Mouse (Mus musculus): ENCODE results near the gene F11r. TPM values are rescaled to one million over a fixed set of nuclear protein-coding genes. Genes with fewer than 3 reads are reported as not detected.

F11r gene
- polyA plus RNA-seq, 2 experiments, result 19.2 to 35.4 TPM

DNA sequence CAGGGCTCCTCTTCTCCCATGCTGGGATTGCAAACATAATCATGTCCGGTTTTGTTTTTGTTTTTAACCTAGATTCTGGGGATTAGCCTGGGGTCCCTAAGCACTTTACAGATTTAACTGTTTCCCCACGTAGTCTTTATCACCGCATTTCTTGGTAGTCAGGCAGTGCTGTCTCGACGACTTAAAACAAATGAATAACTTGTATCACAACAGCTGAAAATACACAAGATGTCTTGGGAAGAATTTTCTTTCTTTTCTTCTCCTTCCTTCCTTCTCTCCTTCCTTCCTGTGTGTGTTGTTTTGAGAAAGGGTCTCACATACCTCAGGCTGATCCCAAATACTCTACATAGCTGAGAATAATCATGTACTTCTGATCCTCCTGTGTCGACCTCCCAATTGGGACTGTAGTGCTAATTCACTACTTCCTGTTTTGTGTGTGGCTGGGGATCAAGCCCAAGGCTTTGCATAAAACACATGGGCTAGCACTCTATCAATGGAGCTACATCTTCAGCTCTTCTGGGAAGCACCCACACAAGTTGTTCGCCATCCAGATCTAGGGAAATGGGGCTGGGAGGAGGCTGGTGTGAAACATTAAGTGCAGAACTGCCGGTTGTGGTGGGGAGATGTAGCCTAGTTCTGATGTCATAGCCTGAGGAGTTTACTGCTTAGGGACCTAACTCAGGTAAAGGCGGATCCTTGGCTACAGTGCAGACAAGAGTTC is 36.7 kb downstream of the F11r start:
- no peak for ATAC-seq (ENCODE audit: low FRiP score, low read depth)
- WGBS, result 63% methylated on average over 9 of the region's 9 CpGs

DNA sequence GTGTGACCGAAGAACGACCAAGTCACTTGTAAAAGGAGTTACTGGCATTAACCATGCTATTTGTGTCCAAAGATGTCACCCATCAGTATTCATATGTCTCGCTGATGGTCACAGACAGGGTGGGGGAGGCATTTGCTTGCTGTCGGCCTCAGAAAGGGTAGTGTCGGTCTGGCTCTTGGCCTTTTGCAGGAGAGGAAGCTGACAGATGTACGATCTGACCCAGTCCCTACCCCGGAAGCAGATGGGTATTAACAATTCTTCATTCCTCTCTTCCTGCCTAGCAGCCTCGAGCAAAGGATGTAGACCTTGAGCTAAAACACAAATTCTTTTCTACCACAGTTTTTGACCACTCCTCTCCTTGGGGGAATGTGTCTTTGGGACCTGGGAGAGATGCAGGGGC is 39.8 kb downstream of the F11r start:
- WGBS, result 69% methylated on average over 8 of the region's 8 CpGs
- Histone ChIP-seq H3K4me2 (replicated peaks; ENCODE audit: low read depth, low read length, severe bottlenecking) (no peak overlapping the region), H3K4me3 (replicated peaks; ENCODE audit: low read length) (no peak overlapping the region), H3K36me3 (ENCODE audit: control insufficient read depth, insufficient read depth, low read length) (no peaks in the 10 kb centered on the region), H3K4me1 (ENCODE audit: control insufficient read depth, insufficient read depth, low read length) (no peaks in the 10 kb centered on the region), H3K9me3 (ENCODE audit: control insufficient read depth, low read length) (0 out of 2 replicates have a peak, but pooled peaks cover under 1% of the 10 kb centered on the region), H3K27ac (replicated peaks; ENCODE audit: low read depth, low read length) (no peak overlapping the region), H3K27me3 (ENCODE audit: control insufficient read depth, insufficient read depth, low read length) (no peaks in the 10 kb centered on the region), H3K9ac (ENCODE audit: low read depth, low read length, severe bottlenecking) (no peak overlapping the region)
- ATAC-seq (ENCODE audit: low FRiP score, low read depth), result no peak
- no peak for DNase-seq (ENCODE audit: low spot score)
- no peak for TF ChIP-seq POLR2A (IDR thresholded peaks at IDR 0.05; ENCODE audit: borderline replicate concordance, extremely low read depth, insufficient read depth, insufficient read length)

More for the DNA sequence above, 36.7 kb downstream of the F11r start:
- H3K36me3 ChIP-seq (ENCODE audit: control insufficient read depth, insufficient read depth, low read length), result no peaks in the 10 kb centered on the region
- DNase-seq (ENCODE audit: low spot score), result no peak
- H3K27me3 ChIP-seq (ENCODE audit: control insufficient read depth, insufficient read depth, low read length), result no peaks in the 10 kb centered on the region
- no peak for TF ChIP-seq POLR2A (IDR thresholded peaks at IDR 0.05; ENCODE audit: borderline replicate concordance, extremely low read depth, insufficient read depth, insufficient read length)
- no peak overlapping the region for H3K9ac ChIP-seq (ENCODE audit: low read depth, low read length, severe bottlenecking)
- H3K9me3 ChIP-seq (ENCODE audit: control insufficient read depth, low read length), result no peaks in the 10 kb centered on the region
- no peak overlapping the region for H3K4me2 ChIP-seq (replicated peaks; ENCODE audit: low read depth, low read length, severe bottlenecking)
- no peaks in the 10 kb centered on the region for H3K4me1 ChIP-seq (ENCODE audit: control insufficient read depth, insufficient read depth, low read length)
- H3K4me3 ChIP-seq (replicated peaks; ENCODE audit: low read length), result no peak overlapping the region
- H3K27ac ChIP-seq (replicated peaks; ENCODE audit: low read depth, low read length), result no peak overlapping the region

GRCm38 (mm10) chr1:171477758-171478545 is 40.6 kb downstream of the F11r start:
- no peaks in the 10 kb centered on the region for H3K36me3 ChIP-seq (ENCODE audit: control insufficient read depth, insufficient read depth, low read length)
- H3K9me3 ChIP-seq (ENCODE audit: control insufficient read depth, low read length), result peaks cover 6% of the 10 kb centered on the region; the same call in 1 of the 2 replicates
- WGBS, result 61% methylated on average over 27 of the region's 27 CpGs
- ATAC-seq (ENCODE audit: low FRiP score, low read depth), result peak; percentile 23; the same call in 1 of the 2 replicates
- no peaks in the 10 kb centered on the region for H3K27me3 ChIP-seq (ENCODE audit: control insufficient read depth, insufficient read depth, low read length)
- peak overlapping the region; percentile 58; the same call in 1 of the 2 replicates for H3K27ac ChIP-seq (replicated peaks; ENCODE audit: low read depth, low read length)
- DNase-seq (ENCODE audit: low spot score), result peak; percentile 28
- H3K9ac ChIP-seq (ENCODE audit: low read depth, low read length, severe bottlenecking), result no peak overlapping the region; the same call in 1 of the 2 replicates
- H3K4me2 ChIP-seq (replicated peaks; ENCODE audit: low read depth, low read length, severe bottlenecking), result peak overlapping the region; percentile 29; the same call in 1 of the 2 replicates
- TF ChIP-seq POLR2A (IDR thresholded peaks at IDR 0.05; ENCODE audit: borderline replicate concordance, extremely low read depth, insufficient read depth, insufficient read length), result no peak
- peak overlapping the region; percentile 20 for H3K4me3 ChIP-seq (replicated peaks; ENCODE audit: low read length)
- no peaks in the 10 kb centered on the region for H3K4me1 ChIP-seq (ENCODE audit: control insufficient read depth, insufficient read depth, low read length)

- peaks cover 8% of the 10 kb centered on the region; the same call in 1 of the 2 replicates for H3K9me3 ChIP-seq (ENCODE audit: control insufficient read depth, low read length)
- H3K27ac ChIP-seq (replicated peaks; ENCODE audit: low read depth, low read length), result no peak overlapping the region
- no peaks in the 10 kb centered on the region for H3K27me3 ChIP-seq (ENCODE audit: control insufficient read depth, insufficient read depth, low read length)
- H3K4me2 ChIP-seq (replicated peaks; ENCODE audit: low read depth, low read length, severe bottlenecking), result no peak overlapping the region
- H3K4me3 ChIP-seq (replicated peaks; ENCODE audit: low read length), result no peak overlapping the region
- WGBS, result 58% methylated on average over 2 of the region's 2 CpGs
- ATAC-seq (ENCODE audit: low FRiP score, low read depth) (no peak), DNase-seq (ENCODE audit: low spot score) (peak; percentile 45)
- H3K36me3 ChIP-seq (ENCODE audit: control insufficient read depth, insufficient read depth, low read length), result no peaks in the 10 kb centered on the region
- no peak for TF ChIP-seq POLR2A (IDR thresholded peaks at IDR 0.05; ENCODE audit: borderline replicate concordance, extremely low read depth, insufficient read depth, insufficient read length)
- H3K4me1 ChIP-seq (ENCODE audit: control insufficient read depth, insufficient read depth, low read length), result no peaks in the 10 kb centered on the region
- no peak overlapping the region for H3K9ac ChIP-seq (ENCODE audit: low read depth, low read length, severe bottlenecking)
Measured at GRCm38 (mm10) chr1:171478968-171479367, 41.6 kb downstream of the F11r start.

- Histone ChIP-seq H3K27ac (replicated peaks; ENCODE audit: low read depth, low read length) (no peak overlapping the region), H3K9ac (ENCODE audit: low read depth, low read length, severe bottlenecking) (no peak overlapping the region), H3K9me3 (ENCODE audit: control insufficient read depth, low read length) (peaks cover 11% of the 10 kb centered on the region; the same call in 1 of the 2 replicates), H3K4me3 (replicated peaks; ENCODE audit: low read length) (no peak overlapping the region), H3K4me2 (replicated peaks; ENCODE audit: low read depth, low read length, severe bottlenecking) (no peak overlapping the region), H3K27me3 (ENCODE audit: control insufficient read depth, insufficient read depth, low read length) (no peaks in the 10 kb centered on the region), H3K4me1 (ENCODE audit: control insufficient read depth, insufficient read depth, low read length) (no peaks in the 10 kb centered on the region), H3K36me3 (ENCODE audit: control insufficient read depth, insufficient read depth, low read length) (no peaks in the 10 kb centered on the region)
- TF ChIP-seq POLR2A (IDR thresholded peaks at IDR 0.05; ENCODE audit: borderline replicate concordance, extremely low read depth, insufficient read depth, insufficient read length), result no peak
- WGBS, result 84% methylated on average over 13 of the region's 13 CpGs
- DNase-seq (ENCODE audit: low spot score) (no peak), ATAC-seq (ENCODE audit: low FRiP score, low read depth) (no peak)
Measured at GRCm38 (mm10) chr1:171494241-171494640, 56.9 kb downstream of the F11r start.
